Mouse (Mus musculus) thymus, adult 2 months (tissue): ENCODE measurements around the gene Mapk8ip1.

ENCODE experiments used
- CTCF ChIP-seq: fragments of 200-500 bp; IDR thresholded peaks from 2 replicates; pipeline ENCODE4 v1.5.1; 2012; ENCODE audit warnings: mild to moderate bottlenecking, control low read depth, low read length, moderate library complexity, borderline replicate concordance; ENCODE audit not compliant: control insufficient read depth, poor library complexity, insufficient read depth; ENCODE audit errors: extremely low read depth
- POLR2A ChIP-seq: fragments of 200-500 bp; IDR thresholded peaks from 2 replicates; pipeline ENCODE4 v1.6.1; 2012; ENCODE audit warnings: mild to moderate bottlenecking, low read length, control low read depth, moderate library complexity; ENCODE audit not compliant: control insufficient read depth, poor library complexity, insufficient read depth; ENCODE audit errors: extremely low read depth

- TF ChIP-seq POLR2A (no peak), CTCF (no peak)
These were observed 27.6 kb downstream of the Mapk8ip1 start for GRCm38 (mm10) chr2:92373437-92373813.
